Mouse (Mus musculus) liver, embryonic 14.5 days (tissue): ENCODE measurements at regions not wholly inside any gene's neighbourhood (a gene's known extent, or its start where the extent isn't known, plus 50 kb on each side); places are given as distances from the start of the nearest gene placed in this dataset.

ENCODE experiments used
- CTCF ChIP-seq: IDR thresholded peaks from 2 replicates; pipeline ENCODE4 v1.5.1; 2016; ENCODE audit warnings: antibody characterized with exemption, low read depth, control low read depth
- EP300 ChIP-seq: IDR thresholded peaks from 2 replicates; pipeline ENCODE4 v1.6.1; 2016; ENCODE audit warnings: antibody characterized with exemption, low read depth

- no peak for TF ChIP-seq CTCF
- TF ChIP-seq EP300: no peak
These were observed 286.2 kb downstream of the Olfm4 start for GRCm38 (mm10) chr14:80270063-80270462.
